Mouse (Mus musculus): ENCODE results near the gene Gtf2h4. TPM values are rescaled to one million over a fixed set of nuclear protein-coding genes. Genes with fewer than 3 reads are reported as not detected.
A peak's percentile ranks its signal among the peaks of the same experiment; 100 is the strongest.

Gene Gtf2h4
- polyA plus RNA-seq, 1 experiment from 2014 or later, result 49.3 TPM

- H3K9me3 ChIP-seq (ENCODE audit: low read depth, low read length), result no peaks in the 10 kb centered on the region
- H3K36me3 ChIP-seq (ENCODE audit: insufficient read depth), result no peaks in the 10 kb centered on the region
- peak; percentile 83 for DNase-seq
- ATAC-seq (ENCODE audit: insufficient read depth), result peak; percentile 74
- WGBS, result 28% methylated on average over 8 of the region's 8 CpGs
- TF ChIP-seq CTCF (IDR thresholded peaks at IDR 0.05; ENCODE audit: low read depth), result no peak
- H3K9ac ChIP-seq, result no peak overlapping the region
- H3K27me3 ChIP-seq (ENCODE audit: insufficient read depth, low read length), result no peaks in the 10 kb centered on the region
- no peak overlapping the region for H3K4me3 ChIP-seq (ENCODE audit: low read depth, low read length)
- H3K27ac ChIP-seq (ENCODE audit: low read depth), result peak overlapping the region; percentile 52; the same call in 1 of the 2 replicates
- H3K4me1 ChIP-seq (ENCODE audit: insufficient read depth), result peaks cover 4% of the 10 kb centered on the region; the same call in 1 of the 2 replicates
- no peak overlapping the region; the same call in 1 of the 2 replicates for H3K4me2 ChIP-seq
Observed at GRCm38 (mm10) chr17:35710705-35711347, 37.3 kb upstream of the Gtf2h4 start.

GRCm38 (mm10) chr17:35708611-35709010, 35.1 kb upstream of the Gtf2h4 start:
- ATAC-seq (ENCODE audit: insufficient read depth), result no peak
- 58% methylated on average over 2 of the region's 2 CpGs for WGBS
- no peak for DNase-seq
- Histone ChIP-seq H3K4me3 (ENCODE audit: low read depth, low read length) (no peak overlapping the region), H3K27me3 (ENCODE audit: insufficient read depth, low read length) (no peaks in the 10 kb centered on the region), H3K9ac (no peak overlapping the region), H3K4me2 (no peak overlapping the region), H3K36me3 (ENCODE audit: insufficient read depth) (no peaks in the 10 kb centered on the region), H3K4me1 (ENCODE audit: insufficient read depth) (peaks cover 10% of the 10 kb centered on the region; the same call in 1 of the 2 replicates), H3K9me3 (ENCODE audit: low read depth, low read length) (no peaks in the 10 kb centered on the region), H3K27ac (ENCODE audit: low read depth) (no peak overlapping the region)
- TF ChIP-seq CTCF (IDR thresholded peaks at IDR 0.05; ENCODE audit: low read depth), result no peak

GRCm38 (mm10) chr17:35707929-35708328, 34.4 kb upstream of the Gtf2h4 start:
- ATAC-seq (ENCODE audit: insufficient read depth), result no peak
- Histone ChIP-seq H3K27me3 (ENCODE audit: insufficient read depth, low read length) (no peaks in the 10 kb centered on the region), H3K9me3 (ENCODE audit: low read depth, low read length) (no peaks in the 10 kb centered on the region), H3K9ac (no peak overlapping the region), H3K27ac (ENCODE audit: low read depth) (no peak overlapping the region), H3K4me3 (ENCODE audit: low read depth, low read length) (no peak overlapping the region), H3K4me2 (no peak overlapping the region), H3K36me3 (ENCODE audit: insufficient read depth) (no peaks in the 10 kb centered on the region), H3K4me1 (ENCODE audit: insufficient read depth) (peaks cover 11% of the 10 kb centered on the region; the same call in 1 of the 2 replicates)
- WGBS, result 76% methylated on average over 7 of the region's 7 CpGs
- no peak for DNase-seq
- no peak for TF ChIP-seq CTCF (IDR thresholded peaks at IDR 0.05; ENCODE audit: low read depth)

- peaks cover 23% of the 10 kb centered on the region for H3K4me1 ChIP-seq (ENCODE audit: insufficient read depth)
- H3K9me3 ChIP-seq (ENCODE audit: low read depth, low read length), result no peaks in the 10 kb centered on the region
- no peak overlapping the region for H3K4me2 ChIP-seq
- no peak overlapping the region for H3K9ac ChIP-seq
- H3K27me3 ChIP-seq (ENCODE audit: insufficient read depth, low read length), result no peaks in the 10 kb centered on the region
- no peaks in the 10 kb centered on the region for H3K36me3 ChIP-seq (ENCODE audit: insufficient read depth)
- DNase-seq, result peak; percentile 53
- H3K27ac ChIP-seq (ENCODE audit: low read depth), result no peak overlapping the region
- TF ChIP-seq CTCF (IDR thresholded peaks at IDR 0.05; ENCODE audit: low read depth), result peak; percentile 58
- 21% methylated on average over 4 of the region's 4 CpGs for WGBS
- no peak overlapping the region for H3K4me3 ChIP-seq (ENCODE audit: low read depth, low read length)
- no peak for ATAC-seq (ENCODE audit: insufficient read depth)
Observed at GRCm38 (mm10) chr17:35705836-35706235, 32.3 kb upstream of the Gtf2h4 start.

GRCm38 (mm10) chr17:35704621-35705464, 31.3 kb upstream of the Gtf2h4 start, which contains the start of gene Ddr1:
Ddr1 (minus strand) TSS chr17:35704621.
- H3K27ac ChIP-seq (ENCODE audit: low read depth), result peak within 1 kb of the TSS; percentile 95
- H3K27me3 ChIP-seq (ENCODE audit: insufficient read depth, low read length), result no peaks in the 10 kb centered on the region; the same call in 1 of the 2 replicates
- peak within 1 kb of the TSS; percentile 83 for H3K4me2 ChIP-seq
- DNase-seq (peak; percentile 84), ATAC-seq (ENCODE audit: insufficient read depth) (peak; percentile 32)
- 6% methylated on average over 19 of the region's 19 CpGs for WGBS
- H3K4me3 ChIP-seq (ENCODE audit: low read depth, low read length), result peak within 1 kb of the TSS; percentile 32
- peak within 1 kb of the TSS; percentile 41 for H3K9ac ChIP-seq
- no peak for TF ChIP-seq CTCF (IDR thresholded peaks at IDR 0.05; ENCODE audit: low read depth)
- no peaks in the 10 kb centered on the region for H3K9me3 ChIP-seq (ENCODE audit: low read depth, low read length)
- no peaks in the 10 kb centered on the region for H3K36me3 ChIP-seq (ENCODE audit: insufficient read depth)
- peaks cover 19% of the 10 kb centered on the region for H3K4me1 ChIP-seq (ENCODE audit: insufficient read depth)

GRCm38 (mm10) chr17:35703751-35704271, 30.3 kb upstream of the Gtf2h4 start:
- 6% methylated on average over 14 of the region's 14 CpGs for WGBS
- H3K9me3 ChIP-seq (ENCODE audit: low read depth, low read length), result no peaks in the 10 kb centered on the region
- DNase-seq (peak; percentile 73), ATAC-seq (ENCODE audit: insufficient read depth) (peak; percentile 30)
- no peak for TF ChIP-seq CTCF (IDR thresholded peaks at IDR 0.05; ENCODE audit: low read depth)
- peak overlapping the region; percentile 83 for H3K4me2 ChIP-seq
- peak overlapping the region; percentile 41 for H3K9ac ChIP-seq
- H3K36me3 ChIP-seq (ENCODE audit: insufficient read depth), result 0 out of 2 replicates have a peak, but pooled peaks cover 2% of the 10 kb centered on the region
- peaks cover 24% of the 10 kb centered on the region for H3K4me1 ChIP-seq (ENCODE audit: insufficient read depth)
- H3K4me3 ChIP-seq (ENCODE audit: low read depth, low read length), result peak overlapping the region; percentile 32
- H3K27ac ChIP-seq (ENCODE audit: low read depth), result peak overlapping the region; percentile 95
- H3K27me3 ChIP-seq (ENCODE audit: insufficient read depth, low read length), result no peaks in the 10 kb centered on the region; the same call in 1 of the 2 replicates

Measured in lung, embryonic 14.5 days (tissue).